Mouse (Mus musculus): ENCODE measurements around the gene Gm15517. TPM values are rescaled to one million over a fixed set of nuclear protein-coding genes. Genes with fewer than 3 reads are reported as not detected.

Gm15517 gene
- total and polyA plus RNA-seq, 2 experiments, result not detected

DNA sequence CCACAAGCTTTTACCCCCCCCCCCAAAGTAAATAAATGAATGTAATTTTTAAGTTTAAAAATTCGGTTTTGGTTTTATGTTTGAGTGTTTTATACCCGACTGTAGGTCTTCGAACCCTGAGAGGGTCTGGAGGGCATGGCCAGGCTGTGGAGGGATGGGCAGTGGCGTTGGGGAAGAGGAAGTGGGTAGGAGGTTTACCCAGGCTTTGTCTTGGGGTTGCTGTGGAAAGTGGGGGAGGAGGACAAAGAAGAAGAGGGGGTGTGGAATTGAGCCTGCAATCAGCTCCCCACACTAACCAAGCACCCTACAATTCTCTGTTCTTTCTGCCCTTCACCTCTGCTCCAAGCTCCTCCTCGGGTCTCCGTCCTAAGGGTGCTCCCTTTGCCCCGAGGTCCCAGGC is 11.3 kb downstream of the Gm15517 start:
- TF ChIP-seq POLR2A (IDR thresholded peaks at IDR 0.05; ENCODE audit: extremely low read depth, insufficient read depth, low read length) (no peak), CTCF (IDR thresholded peaks at IDR 0.05; ENCODE audit: low read depth, low read length) (no peak)
- Histone ChIP-seq H3K9ac (ENCODE audit: low read depth, low read length) (no peak overlapping the region), H3K27me3 (ENCODE audit: control insufficient read depth, insufficient read depth, low read length) (no peaks in the 10 kb centered on the region), H3K79me2 (ENCODE audit: control insufficient read depth, insufficient read depth, low read length) (no peaks in the 10 kb centered on the region), H3K4me1 (ENCODE audit: control insufficient read depth, insufficient read depth, low read length) (no peaks in the 10 kb centered on the region), H3K27ac (replicated peaks; ENCODE audit: insufficient read depth, low read depth, low read length) (no peak overlapping the region), H3K4me3 (ENCODE audit: insufficient read depth, low read depth, low read length) (no peak overlapping the region), H3K36me3 (ENCODE audit: control insufficient read depth, insufficient read depth, low read length) (no peaks in the 10 kb centered on the region)
- no peak for DNase-seq (ENCODE audit: extremely low read depth, low read depth, low spot score)
- 92% methylated on average over 7 of the region's 7 CpGs for WGBS

DNA sequence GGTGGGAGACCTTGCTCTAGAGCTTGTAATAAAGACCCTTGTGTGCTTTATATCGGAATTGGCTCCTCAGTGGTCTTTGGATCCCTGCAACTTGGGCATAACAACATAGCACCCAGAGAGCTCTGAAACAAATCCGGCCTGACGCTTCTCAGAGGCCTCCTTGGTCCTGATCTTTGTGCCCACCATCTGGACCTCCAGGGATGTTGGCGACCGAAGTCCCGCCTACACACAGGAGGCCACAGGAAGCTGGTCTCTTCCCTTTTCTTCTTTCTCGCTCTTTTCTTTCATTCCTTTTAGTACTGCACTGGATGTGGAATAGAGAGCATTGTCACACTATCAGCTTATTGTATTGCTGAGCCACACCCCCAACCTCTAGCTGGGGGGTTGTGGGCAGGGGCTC is 12.2 kb downstream of the Gm15517 start:
- H3K27me3 ChIP-seq (ENCODE audit: control insufficient read depth, insufficient read depth, low read length), result no peaks in the 10 kb centered on the region
- no peak for TF ChIP-seq POLR2A (IDR thresholded peaks at IDR 0.05; ENCODE audit: extremely low read depth, insufficient read depth, low read length)
- TF ChIP-seq CTCF (IDR thresholded peaks at IDR 0.05; ENCODE audit: low read depth, low read length), result no peak
- H3K9ac ChIP-seq (ENCODE audit: low read depth, low read length), result no peak overlapping the region
- no peaks in the 10 kb centered on the region for H3K79me2 ChIP-seq (ENCODE audit: control insufficient read depth, insufficient read depth, low read length)
- no peaks in the 10 kb centered on the region for H3K4me1 ChIP-seq (ENCODE audit: control insufficient read depth, insufficient read depth, low read length)
- no peak overlapping the region for H3K27ac ChIP-seq (replicated peaks; ENCODE audit: insufficient read depth, low read depth, low read length)
- no peak overlapping the region for H3K4me3 ChIP-seq (ENCODE audit: insufficient read depth, low read depth, low read length)
- H3K36me3 ChIP-seq (ENCODE audit: control insufficient read depth, insufficient read depth, low read length), result no peaks in the 10 kb centered on the region
- DNase-seq (ENCODE audit: extremely low read depth, low read depth, low spot score), result no peak
- WGBS, result 80% methylated on average over 7 of the region's 7 CpGs

DNA sequence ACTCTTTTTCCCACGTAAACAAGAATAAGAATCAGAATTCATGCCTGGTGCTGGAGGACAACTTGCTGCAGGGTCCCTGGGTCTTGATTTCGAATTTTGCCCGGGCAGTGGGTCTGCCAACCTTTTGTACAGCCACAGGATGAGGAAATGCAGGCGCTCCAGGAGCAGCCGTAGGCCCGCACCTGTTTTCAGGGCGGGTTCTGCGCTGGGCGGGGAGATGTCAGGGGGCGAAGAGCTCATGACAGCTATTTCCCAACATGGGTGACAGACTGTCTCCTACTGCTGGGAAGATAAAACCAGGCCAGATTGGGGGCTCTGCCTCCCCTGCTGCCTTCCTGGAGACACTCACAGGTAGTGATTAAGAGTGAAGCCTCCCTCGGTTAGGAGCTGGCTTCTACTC is 12.8 kb downstream of the Gm15517 start:
- H3K79me2 ChIP-seq (ENCODE audit: control insufficient read depth, insufficient read depth, low read length), result no peaks in the 10 kb centered on the region
- H3K36me3 ChIP-seq (ENCODE audit: control insufficient read depth, insufficient read depth, low read length), result no peaks in the 10 kb centered on the region
- no peak overlapping the region for H3K4me3 ChIP-seq (ENCODE audit: insufficient read depth, low read depth, low read length)
- no peak for TF ChIP-seq CTCF (IDR thresholded peaks at IDR 0.05; ENCODE audit: low read depth, low read length)
- TF ChIP-seq POLR2A (IDR thresholded peaks at IDR 0.05; ENCODE audit: extremely low read depth, insufficient read depth, low read length), result no peak
- H3K9ac ChIP-seq (ENCODE audit: low read depth, low read length), result no peak overlapping the region
- H3K27me3 ChIP-seq (ENCODE audit: control insufficient read depth, insufficient read depth, low read length), result no peaks in the 10 kb centered on the region
- no peak for DNase-seq (ENCODE audit: extremely low read depth, low read depth, low spot score)
- WGBS, result 49% methylated on average over 11 of the region's 11 CpGs
- H3K4me1 ChIP-seq (ENCODE audit: control insufficient read depth, insufficient read depth, low read length), result no peaks in the 10 kb centered on the region
- H3K27ac ChIP-seq (replicated peaks; ENCODE audit: insufficient read depth, low read depth, low read length), result no peak overlapping the region

DNA sequence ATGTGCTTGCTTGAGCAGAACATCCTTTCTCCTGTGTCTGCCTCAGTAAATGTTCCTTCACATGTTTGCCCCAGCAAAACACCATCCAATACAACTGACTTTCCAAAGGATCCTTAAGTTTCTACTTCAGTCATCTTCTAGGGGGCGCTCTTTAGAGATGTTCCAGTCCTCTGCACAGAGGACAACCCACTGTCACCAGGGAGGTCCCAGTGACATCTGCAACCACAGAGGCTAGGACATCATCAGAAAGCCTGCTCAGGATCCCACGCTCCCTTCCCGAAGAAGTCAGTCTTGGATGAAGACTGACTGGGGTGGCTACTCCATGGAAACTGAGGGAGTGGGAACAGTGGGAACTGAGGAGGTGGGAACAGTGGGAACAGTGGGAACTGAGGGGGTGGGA is 14.3 kb downstream of the Gm15517 start:
- Histone ChIP-seq H3K27me3 (ENCODE audit: control insufficient read depth, insufficient read depth, low read length) (no peaks in the 10 kb centered on the region), H3K4me1 (ENCODE audit: control insufficient read depth, insufficient read depth, low read length) (no peaks in the 10 kb centered on the region), H3K27ac (replicated peaks; ENCODE audit: insufficient read depth, low read depth, low read length) (no peak overlapping the region), H3K4me3 (ENCODE audit: insufficient read depth, low read depth, low read length) (no peak overlapping the region), H3K36me3 (ENCODE audit: control insufficient read depth, insufficient read depth, low read length) (no peaks in the 10 kb centered on the region), H3K79me2 (ENCODE audit: control insufficient read depth, insufficient read depth, low read length) (no peaks in the 10 kb centered on the region), H3K9ac (ENCODE audit: low read depth, low read length) (no peak overlapping the region)
- DNase-seq (ENCODE audit: extremely low read depth, low read depth, low spot score), result no peak
- 76% methylated on average over 3 of the region's 3 CpGs for WGBS
- no peak for TF ChIP-seq CTCF (IDR thresholded peaks at IDR 0.05; ENCODE audit: low read depth, low read length)
- TF ChIP-seq POLR2A (IDR thresholded peaks at IDR 0.05; ENCODE audit: extremely low read depth, insufficient read depth, low read length), result no peak

DNA sequence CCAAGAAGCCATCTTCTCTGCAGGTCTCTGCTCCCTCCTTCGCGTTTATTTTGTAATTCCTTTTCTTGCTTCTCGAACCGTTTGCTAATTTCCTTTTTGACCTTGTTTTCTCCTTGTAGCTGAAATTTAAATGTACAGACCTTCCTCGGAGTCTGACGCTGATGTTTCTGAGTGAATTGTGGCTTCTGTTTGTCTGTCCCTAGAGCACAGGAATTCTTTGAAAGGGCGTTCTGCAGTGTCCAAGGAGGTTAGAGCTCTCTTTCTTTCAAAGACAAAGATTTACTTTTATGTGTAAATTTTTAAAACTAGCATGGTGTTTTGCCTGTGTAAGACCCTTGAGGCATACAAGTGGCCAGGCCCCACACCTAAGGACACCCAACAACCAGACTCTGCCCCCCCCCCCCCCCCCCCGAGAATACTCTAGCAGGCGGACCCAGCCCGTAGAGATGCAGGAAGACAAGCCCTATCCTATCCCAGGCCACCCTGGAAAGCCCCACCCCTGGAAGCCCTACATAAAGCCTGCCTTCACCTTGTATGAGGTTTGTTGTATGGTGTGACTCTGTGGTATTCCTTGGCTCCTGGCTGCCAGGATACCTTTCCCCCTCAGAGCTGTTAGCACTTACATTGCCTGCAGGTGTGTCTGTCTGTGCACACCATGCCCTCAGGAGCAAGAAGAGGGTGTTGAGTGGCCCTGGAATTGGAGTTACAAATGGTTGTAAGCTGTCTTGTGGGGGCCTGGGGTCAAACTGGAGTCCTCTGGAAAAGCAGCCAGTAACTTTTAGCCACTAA is 15.4 kb downstream of the Gm15517 start:
- Histone ChIP-seq H3K79me2 (ENCODE audit: control insufficient read depth, insufficient read depth, low read length) (no peaks in the 10 kb centered on the region), H3K27me3 (ENCODE audit: control insufficient read depth, insufficient read depth, low read length) (no peaks in the 10 kb centered on the region), H3K4me1 (ENCODE audit: control insufficient read depth, insufficient read depth, low read length) (no peaks in the 10 kb centered on the region), H3K9ac (ENCODE audit: low read depth, low read length) (no peak overlapping the region), H3K4me3 (ENCODE audit: insufficient read depth, low read depth, low read length) (no peak overlapping the region), H3K27ac (replicated peaks; ENCODE audit: insufficient read depth, low read depth, low read length) (no peak overlapping the region), H3K36me3 (ENCODE audit: control insufficient read depth, insufficient read depth, low read length) (no peaks in the 10 kb centered on the region)
- DNase-seq (ENCODE audit: extremely low read depth, low read depth, low spot score), result no peak
- 80% methylated on average over 10 of the region's 10 CpGs for WGBS
- TF ChIP-seq POLR2A (IDR thresholded peaks at IDR 0.05; ENCODE audit: extremely low read depth, insufficient read depth, low read length) (no peak), CTCF (IDR thresholded peaks at IDR 0.05; ENCODE audit: low read depth, low read length) (no peak)

DNA sequence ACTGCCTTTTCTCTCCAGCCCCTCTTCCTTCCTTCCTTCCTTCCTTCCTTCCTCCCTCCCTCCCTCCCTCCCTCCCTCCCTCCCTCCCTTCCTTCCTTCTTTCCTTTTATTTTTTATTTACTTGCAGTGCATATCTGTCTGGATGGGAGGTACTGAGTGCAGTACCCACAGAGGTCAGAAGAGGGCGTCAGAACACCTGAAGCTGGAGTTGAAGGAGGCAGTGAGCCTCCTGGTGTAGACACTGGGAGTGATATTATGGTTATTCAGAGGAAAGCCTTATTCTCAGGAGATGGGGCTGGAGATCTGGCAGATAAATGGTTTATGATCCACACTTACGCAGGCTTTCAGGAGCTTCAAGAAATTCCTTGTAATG is 16.0 kb downstream of the Gm15517 start:
- TF ChIP-seq CTCF (IDR thresholded peaks at IDR 0.05; ENCODE audit: low read depth, low read length), result peak; percentile 53; the same call in 1 of the 2 replicates
- TF ChIP-seq POLR2A (IDR thresholded peaks at IDR 0.05; ENCODE audit: extremely low read depth, insufficient read depth, low read length), result no peak
- Histone ChIP-seq H3K36me3 (ENCODE audit: control insufficient read depth, insufficient read depth, low read length) (no peaks in the 10 kb centered on the region), H3K27me3 (ENCODE audit: control insufficient read depth, insufficient read depth, low read length) (no peaks in the 10 kb centered on the region), H3K79me2 (ENCODE audit: control insufficient read depth, insufficient read depth, low read length) (no peaks in the 10 kb centered on the region), H3K9ac (ENCODE audit: low read depth, low read length) (no peak overlapping the region), H3K4me3 (ENCODE audit: insufficient read depth, low read depth, low read length) (no peak overlapping the region), H3K27ac (replicated peaks; ENCODE audit: insufficient read depth, low read depth, low read length) (no peak overlapping the region), H3K4me1 (ENCODE audit: control insufficient read depth, insufficient read depth, low read length) (no peaks in the 10 kb centered on the region)
- WGBS, result 48% methylated on average over 2 of the region's 2 CpGs
- peak; percentile 32 for DNase-seq (ENCODE audit: extremely low read depth, low read depth, low spot score)
